Mouse (Mus musculus): ENCODE results near the gene Ptch2.

Ptch2 gene

GRCm38 (mm10) chr4:117105127-117105526 is 9.3 kb downstream of the Ptch2 start:
- no peak for DNase-seq

DNA sequence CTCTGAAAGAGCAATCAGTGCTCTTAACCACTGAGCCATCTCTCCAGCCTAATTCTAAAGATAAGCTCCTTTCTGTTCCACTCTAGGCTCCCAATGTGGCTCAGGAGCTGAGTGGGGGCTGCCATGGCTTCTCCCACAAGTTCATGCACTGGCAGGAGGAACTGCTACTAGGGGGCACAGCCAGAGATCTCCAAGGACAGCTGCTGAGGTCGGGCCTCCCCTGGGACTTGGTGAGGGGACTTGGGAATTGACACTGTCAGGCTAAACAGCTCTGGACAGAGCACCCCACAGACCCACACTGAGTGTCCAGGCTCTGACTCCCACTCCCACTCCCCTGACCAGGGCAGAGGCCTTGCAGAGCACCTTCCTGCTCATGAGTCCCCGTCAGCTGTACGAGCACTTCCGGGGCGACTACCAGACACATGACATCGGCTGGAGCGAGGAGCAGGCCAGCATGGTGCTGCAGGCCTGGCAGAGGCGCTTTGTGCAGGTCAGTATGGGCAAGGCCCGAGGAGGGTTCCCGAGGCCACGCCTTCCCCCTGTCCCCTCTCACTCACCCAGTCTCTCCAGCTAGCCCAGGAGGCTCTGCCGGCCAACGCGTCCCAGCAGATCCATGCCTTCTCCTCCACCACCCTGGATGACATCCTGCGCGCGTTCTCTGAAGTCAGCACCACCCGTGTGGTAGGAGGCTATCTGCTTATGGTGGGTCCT is 12.1 kb downstream of the Ptch2 start:
- DNase-seq, result no peak

DNA sequence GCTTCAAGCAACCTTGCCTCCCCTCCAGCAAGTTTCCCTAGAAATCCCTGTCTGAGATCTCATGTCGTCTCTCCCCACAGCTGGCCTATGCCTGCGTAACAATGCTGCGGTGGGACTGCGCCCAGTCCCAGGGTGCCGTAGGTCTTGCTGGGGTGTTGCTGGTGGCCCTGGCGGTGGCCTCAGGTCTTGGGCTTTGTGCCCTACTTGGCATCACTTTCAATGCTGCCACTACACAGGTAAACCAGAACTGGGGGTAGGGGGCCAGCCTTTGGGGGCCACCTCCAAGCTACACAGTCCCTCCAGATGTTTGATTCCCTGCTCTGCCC is 12.6 kb downstream of the Ptch2 start:
- DNase-seq, result no peak

- DNase-seq, result no peak
Observed at GRCm38 (mm10) chr4:117109330-117109729, 13.5 kb downstream of the Ptch2 start.

GRCm38 (mm10) chr4:117110249-117110648 is 14.4 kb downstream of the Ptch2 start:
- DNase-seq, result no peak

DNA sequence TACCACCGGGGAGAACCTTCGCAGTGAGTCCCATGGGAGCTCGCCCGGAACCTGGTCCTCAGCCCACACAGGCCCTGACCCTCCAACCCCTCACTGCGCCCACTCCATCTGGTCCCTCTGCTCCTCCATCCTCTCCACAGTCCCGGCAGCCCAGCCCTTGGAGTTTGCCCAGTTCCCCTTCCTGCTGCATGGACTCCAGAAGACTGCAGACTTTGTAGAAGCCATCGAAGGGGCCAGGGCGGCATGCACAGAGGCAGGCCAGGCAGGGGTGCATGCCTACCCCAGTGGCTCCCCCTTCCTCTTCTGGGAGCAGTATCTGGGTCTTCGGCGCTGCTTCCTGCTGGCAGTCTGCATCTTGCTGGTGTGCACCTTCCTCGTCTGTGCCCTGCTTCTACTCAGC is 15.1 kb downstream of the Ptch2 start:
- DNase-seq, result no peak

DNA sequence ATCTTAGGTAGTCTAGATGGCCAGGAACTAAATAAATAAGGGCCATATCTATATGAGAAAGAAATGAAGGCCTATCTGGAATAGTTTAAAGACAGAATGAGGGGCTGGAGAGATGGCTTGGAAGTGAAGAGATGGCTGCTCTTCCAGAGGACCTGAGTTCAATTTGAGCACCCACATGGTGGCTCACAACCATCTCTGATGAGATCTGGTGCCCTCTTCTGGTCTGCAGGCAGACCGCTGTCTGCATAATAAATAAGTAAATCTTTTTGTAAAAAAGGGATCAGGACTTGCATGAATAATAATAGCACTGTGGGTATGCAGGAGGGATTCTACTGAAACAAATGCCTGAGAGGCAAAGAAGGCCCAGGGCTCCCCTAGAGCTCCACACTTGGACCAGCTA is 17.4 kb downstream of the Ptch2 start:
- DNase-seq, result no peak

DNA sequence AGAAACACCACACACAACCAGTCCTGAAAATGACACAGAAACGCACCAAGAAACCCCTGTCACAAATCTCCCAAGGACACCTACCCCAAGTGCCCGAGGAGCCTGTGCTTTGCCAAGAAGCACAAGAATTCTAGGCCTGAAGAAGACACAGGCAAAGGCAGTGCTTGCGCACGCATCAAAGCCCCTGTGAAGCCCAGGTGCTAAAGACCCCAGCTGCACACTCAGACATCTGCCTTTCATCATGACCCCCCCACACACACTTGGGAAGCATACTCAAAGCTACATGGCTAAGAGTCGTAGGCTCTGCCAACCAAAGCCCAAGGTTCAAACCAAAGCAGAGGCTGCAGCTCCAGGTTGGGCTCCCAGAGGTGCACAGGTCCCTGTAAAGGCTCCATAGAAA is 19.7 kb downstream of the Ptch2 start:
- DNase-seq, result no peak

DNA sequence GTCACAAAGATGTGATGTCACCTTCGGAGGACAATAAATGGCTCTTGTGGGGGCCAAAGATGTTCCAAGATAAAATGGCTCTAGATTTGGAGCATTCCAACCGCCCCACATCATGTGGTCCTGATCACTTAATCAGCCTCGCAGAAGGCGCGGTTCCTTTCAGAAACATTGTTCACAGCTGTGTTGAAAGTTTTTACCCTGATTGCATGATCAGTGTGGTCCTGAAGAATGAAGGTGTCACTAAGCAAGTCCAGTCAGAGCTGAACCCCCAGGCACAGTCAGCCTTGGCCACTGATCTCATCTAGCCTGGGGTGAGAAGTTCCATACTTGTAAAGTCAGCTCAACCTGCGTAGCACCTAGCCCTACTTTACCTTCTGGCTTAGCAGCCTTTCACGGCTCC is 22.1 kb downstream of the Ptch2 start:
- DNase-seq, result no peak

DNA sequence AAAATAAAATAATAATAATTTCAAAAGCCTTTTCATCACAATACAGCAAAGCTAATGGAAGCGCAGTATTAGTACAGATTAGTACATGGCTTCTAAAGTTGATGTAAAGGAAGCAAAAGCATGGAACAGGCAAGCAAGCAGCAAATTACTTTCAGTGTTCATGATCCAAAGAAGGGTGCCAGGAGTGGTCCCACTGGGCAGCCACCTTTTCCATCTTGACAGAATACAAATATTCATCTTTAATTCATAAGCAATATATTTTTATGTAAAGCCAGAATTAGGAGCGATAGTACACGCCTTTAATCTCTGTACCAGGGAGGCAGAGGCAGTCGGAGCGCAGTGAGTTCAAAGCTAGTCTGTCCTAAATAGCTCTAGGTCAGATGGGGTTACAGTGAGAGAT is 23.8 kb downstream of the Ptch2 start:
- DNase-seq, result no peak

DNA sequence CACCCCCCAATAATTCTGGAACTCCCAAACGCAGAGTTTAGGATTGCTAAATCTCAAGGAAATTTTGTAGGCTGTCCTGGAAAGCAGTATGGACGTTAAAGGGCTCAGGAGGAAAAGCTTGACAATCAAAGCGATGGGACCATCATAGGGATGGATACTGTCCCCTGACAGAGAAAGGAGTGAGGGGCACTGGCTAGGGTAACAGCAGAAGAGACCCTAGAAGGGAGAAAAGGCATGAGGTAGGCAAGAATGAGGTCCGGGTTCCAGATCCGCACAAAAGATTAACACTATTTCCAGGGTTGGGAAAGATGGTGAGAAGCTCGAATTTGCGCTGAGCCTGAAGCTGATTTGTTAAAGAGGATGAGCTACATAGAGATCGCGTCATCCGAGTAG is 24.2 kb downstream of the Ptch2 start:
- no peak for DNase-seq

DNA sequence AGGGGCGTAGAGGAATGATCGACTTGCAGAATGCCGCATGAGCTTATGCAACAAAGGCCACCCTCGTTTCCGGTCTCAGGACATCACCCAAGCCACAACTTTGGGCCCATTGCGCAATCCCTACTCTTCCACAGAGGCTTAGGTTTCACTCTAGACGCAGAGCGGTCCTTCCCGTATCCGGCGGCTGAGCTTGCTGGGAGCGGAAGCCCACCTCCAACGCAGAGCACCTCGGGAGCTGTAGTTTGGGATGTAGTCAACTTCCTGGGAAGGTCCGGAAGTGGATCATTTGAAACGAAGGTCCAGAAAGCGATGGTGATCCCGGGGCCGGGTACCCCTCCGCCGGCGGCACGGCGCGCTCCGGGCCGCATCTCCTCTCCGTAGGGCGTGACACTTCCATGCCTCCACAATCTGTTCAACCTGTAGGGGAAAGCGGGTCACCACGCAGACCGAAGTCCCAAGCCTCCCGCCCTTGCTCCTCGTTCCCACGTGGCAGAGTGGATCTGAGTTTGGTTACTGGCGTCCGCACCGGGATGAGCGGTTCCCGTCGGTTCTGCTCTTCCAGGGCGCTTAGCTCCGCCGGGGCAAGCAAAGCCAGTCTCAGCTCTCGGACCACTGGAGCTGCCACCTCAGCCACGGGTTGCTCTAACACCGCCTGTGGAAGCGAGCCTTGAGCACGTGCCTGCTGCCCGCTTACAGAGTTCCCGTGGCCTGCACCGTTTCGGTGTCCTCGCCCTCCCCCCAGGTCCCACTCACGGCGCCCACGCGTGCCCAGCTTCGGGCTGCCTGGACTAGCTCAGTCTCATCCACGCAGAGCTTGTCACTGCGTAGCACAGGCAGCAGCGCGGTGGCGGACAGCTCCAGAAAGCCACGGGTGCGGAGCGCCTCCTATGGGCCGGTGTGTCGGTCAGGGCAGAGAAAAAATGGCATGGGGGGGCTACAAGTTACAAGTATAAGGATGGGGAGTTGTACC is 24.9 kb downstream of the Ptch2 start:
- peak; percentile 99 for DNase-seq

DNA sequence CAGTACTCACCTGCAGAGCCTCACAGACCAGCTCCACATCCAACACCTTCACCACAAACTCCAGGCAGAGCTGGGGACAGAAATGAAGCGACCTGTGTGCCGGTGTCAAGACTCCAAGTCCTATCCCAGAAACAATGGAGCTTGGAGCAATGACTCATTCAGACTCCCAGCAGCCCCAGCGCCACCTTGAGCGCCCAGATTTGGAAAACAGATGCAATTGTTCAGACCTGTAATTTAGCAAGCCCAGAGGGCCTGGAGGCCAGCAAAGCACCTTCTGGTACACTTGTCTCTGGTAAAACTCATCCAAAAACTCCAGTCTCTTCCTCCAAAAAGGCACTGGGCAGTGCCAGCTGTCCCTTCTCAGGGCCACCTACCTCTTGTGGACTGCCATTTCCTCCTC is 26.3 kb downstream of the Ptch2 start:
- no peak for DNase-seq

- no peak for DNase-seq
Observed at GRCm38 (mm10) chr4:117123546-117124217, 27.8 kb downstream of the Ptch2 start.

DNA sequence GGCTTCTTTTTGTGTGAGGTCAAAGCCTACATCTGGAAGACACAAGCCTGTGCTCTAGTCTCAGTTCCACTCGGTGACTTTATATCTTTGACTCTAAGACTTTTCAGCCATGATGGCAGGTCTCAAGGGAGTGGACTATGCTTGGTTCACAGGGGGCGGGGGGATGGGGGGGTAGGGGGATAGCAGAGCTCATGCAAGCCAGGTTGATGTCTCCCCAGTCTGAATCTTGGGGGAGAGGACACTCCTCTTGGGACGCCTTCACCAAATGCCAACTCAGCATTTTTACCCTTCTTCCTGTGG is 28.3 kb downstream of the Ptch2 start:
- no peak for DNase-seq

GRCm38 (mm10) chr4:117124518-117125347 is 28.9 kb downstream of the Ptch2 start:
- peak; percentile 83 for DNase-seq

DNA sequence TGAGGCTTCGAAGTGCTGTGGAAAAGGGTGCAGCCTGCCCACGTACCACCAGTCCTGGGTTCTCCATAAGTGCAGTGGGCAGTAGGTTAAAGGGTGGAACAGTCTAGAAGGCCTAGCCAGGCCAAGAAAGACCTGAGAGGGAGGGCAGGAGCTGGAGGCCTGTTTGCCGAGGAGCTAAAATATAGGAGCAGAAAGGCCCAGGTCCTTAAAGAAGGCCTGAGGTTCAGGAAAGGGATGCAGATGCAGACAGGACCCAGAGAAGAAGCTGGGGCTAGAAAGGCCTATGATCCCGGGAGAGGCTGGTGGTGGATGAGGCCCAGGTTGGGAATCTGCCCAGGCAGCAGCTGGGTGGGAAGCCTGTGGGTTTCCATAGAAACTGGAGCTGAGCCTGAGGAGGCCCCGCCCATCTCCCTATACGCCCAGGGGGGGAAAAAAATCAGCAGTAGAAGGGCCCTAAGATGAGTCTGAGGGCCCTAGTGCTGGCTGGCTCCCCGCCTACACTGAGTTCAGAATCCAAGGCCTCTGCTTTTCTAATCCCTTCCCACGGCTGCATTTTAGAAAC is 29.6 kb downstream of the Ptch2 start, which contains the start of gene Btbd19:
Gene Btbd19 (minus strand): TSS at position 378 of the 562 bp plus-strand sequence.
- peak; percentile 64 for DNase-seq

- DNase-seq, result peak; percentile 95
Observed at GRCm38 (mm10) chr4:117125910-117126674, 30.2 kb downstream of the Ptch2 start.

DNA sequence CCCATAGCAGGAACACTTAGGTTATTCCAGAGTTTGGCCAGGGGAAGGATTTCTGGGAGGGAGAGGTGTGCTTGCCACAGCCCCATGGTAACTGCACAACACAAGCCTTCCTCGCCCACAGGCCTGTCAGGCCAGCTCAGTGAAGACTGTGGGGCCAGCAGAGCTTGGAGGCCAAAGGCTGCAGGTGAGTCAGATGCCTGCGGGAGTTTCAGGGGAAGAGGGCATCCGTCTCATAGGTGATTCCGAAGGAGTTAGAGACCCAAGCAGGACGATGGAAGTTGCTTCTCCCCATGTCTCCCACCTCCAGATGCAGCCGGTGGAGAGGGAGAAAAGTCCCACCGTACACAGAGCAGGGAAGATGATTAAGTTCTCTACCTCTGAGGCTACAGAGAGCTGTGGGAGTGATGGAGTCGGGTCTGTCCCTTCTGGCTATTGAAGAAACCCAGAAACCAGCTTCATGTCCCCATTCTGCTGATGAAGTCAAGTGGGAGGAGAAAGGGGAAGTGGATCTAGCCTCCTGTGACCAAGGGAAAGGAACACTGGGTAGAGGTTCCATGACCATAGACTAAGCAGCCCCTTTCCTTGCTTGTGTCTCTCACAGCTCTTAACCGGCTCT is 30.9 kb downstream of the Ptch2 start, which contains the start of gene Tctex1d4:
Gene Tctex1d4 (plus strand): TSS at position 120 of the 616 bp plus-strand sequence.
- no peak for DNase-seq

GRCm38 (mm10) chr4:117127991-117128686 is 32.3 kb downstream of the Ptch2 start:
- DNase-seq, result no peak
